Mouse (Mus musculus) inflammation-experienced regulatory T-cells, adult 6 months (primary cell): ENCODE measurements around the gene Morn1. TPM values are rescaled to one million over a fixed set of nuclear protein-coding genes. Genes with fewer than 3 reads are reported as not detected.

Experiments
- ATAC-seq: one replicate; pipeline ENCODE4 v1.8.0; 2017
- polyA plus RNA-seq, 3 experiments: library from polyadenylated mRNA; unstranded; fragments of 100-300 nt; shearing (Covaris generic); gene quantifications; one replicate each; pipeline ENCODE4 v1.2.1; 2017

The Morn1 gene
- polyA plus RNA-seq, 3 experiments from 2014 or later = 0.79 to 2.1 (median 1.7) TPM

DNA sequence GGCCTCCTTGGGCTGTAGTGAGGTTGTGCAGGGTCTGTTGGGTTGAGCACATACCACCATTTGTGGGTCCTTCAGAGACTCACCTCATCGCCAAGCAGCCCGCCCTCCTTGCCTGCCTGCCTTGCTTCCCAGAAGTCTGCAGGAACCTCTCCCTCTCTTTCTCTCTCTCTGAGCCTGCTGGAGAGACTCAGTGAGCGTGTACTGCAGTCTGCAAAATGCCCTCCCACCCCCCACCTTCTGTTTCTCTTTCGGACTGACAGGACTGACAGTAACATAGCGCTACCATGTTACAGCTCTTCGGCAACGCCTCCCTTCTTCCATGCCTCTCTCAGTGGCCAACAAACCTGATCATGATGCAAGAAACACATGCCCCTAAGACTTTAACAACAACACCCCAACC is 103.9 kb downstream of the Morn1 start:
- no peak for ATAC-seq

Other genes starting within 250 kb of the Morn1 start
- not detected for gene Ttc34, start 249.1 kb upstream of the Morn1 start, polyA plus RNA-seq
- gene Mmel1, start 217.0 kb upstream of the Morn1 start, polyA plus RNA-seq = not detected
- gene Fam213b, start 187.4 kb upstream of the Morn1 start, polyA plus RNA-seq = 10 to 100 TPM in 2 of 3 experiments, 1 to 10 TPM in 1; 2.8 to 17.4 (median 15.1) TPM
- 100 to 1,000 TPM in 2 of 3 experiments, 10 to 100 TPM in 1; 10.2 to 157 (median 117) TPM for gene Tnfrsf14, start 158.0 kb upstream of the Morn1 start, polyA plus RNA-seq
- 1 to 10 TPM in 2 of 3 experiments, not detected in 1; 1.2 to 1.3 TPM for gene Hes5, start 125.7 kb upstream of the Morn1 start, polyA plus RNA-seq
- 10 to 100 TPM; 22.1 to 59.6 (median 49.1) TPM for gene Pank4, start 122.5 kb upstream of the Morn1 start, polyA plus RNA-seq
- gene Plch2, start 29.8 kb upstream of the Morn1 start, polyA plus RNA-seq = not detected
- 1 to 10 TPM; 5.8 to 8.7 (median 7.2) TPM for gene Pex10, start 19.6 kb upstream of the Morn1 start, polyA plus RNA-seq
- 100 to 1,000 TPM; 101 to 140 (median 102) TPM for gene Rer1, start 195 bp upstream of the Morn1 start, polyA plus RNA-seq
- 10 to 100 TPM; 10.7 to 26.8 (median 26.8) TPM for gene Ski, start 136.0 kb downstream of the Morn1 start, polyA plus RNA-seq
- gene Faap20, start 163.2 kb downstream of the Morn1 start, polyA plus RNA-seq = 10 to 100 TPM; 44.3 to 57.3 (median 51.6) TPM